Mouse (Mus musculus) cerebellum, postnatal 36 days (tissue): ENCODE results near the gene Gm5286.
"Not testable (repeated sequence)": the region's sequence is repeated elsewhere in the genome, so short reads cannot be mapped to it uniquely, and the experiment has no call there.

Source experiments
- DNase-seq, 2 experiments: peaks; one replicate each; pipeline ENCODE4 v3.0.0; 2021 to 2022; ENCODE audit warnings: mixed read lengths in 2 of 2

The Gm5286 gene

DNA sequence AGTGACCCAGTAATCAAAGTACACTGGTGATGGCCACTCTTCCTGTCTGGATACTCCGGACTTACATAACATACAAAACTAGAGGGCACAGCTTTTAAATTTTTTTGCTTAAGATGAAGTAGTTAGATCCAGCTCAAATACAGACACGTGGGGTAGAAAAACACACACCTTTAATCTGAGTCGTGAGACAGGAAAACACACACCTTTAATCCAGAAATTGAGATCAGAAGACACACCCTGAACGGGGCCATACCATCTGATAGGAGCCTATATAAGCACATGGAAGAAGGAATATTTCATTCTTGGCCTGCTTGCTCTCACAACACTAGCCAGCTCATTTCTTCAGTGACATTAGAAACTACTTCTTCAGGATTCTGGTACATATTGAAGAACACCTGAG lies at the start of gene Gm5286:
Gene Gm5286, plus strand, starts transcription at position 301 of the 400 bp plus-strand sequence.
- not testable (repeated sequence) for DNase-seq

GRCm38 (mm10) chr3:94167351-94167750 lies 29.2 kb upstream of the Gm5286 start:
- DNase-seq, result not testable (repeated sequence)

DNA sequence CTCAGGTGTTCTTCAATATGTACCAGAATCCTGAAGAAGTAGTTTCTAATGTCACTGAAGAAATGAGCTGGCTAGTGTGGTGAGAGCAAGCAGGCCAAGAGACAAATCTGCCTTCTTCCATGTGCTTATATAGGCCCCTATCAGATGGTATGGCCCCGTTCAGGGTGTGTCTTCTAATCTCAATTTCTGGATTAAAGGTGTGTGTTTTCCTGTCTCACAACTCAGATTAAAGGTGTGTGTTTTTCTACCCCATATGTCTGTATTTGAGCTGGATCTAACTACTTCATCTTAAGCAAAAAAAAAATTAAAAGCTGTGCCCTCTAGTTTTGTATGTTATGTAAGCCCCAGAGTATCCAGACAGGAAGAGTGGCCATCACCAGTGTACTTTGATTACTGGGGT lies 18.4 kb upstream of the Gm5286 start, which contains the start of gene Gm10696:
Gene Gm10696, minus strand, starts transcription at position 101 of the 400 bp plus-strand sequence.
- DNase-seq, result not testable (repeated sequence)
